Mouse (Mus musculus): ENCODE data around the gene Spaca3.

Gene Spaca3

GRCm38 (mm10) chr11:80858065-80858464, at the start of gene Spaca3:
Gene Spaca3 (plus strand): TSS chr11:80858365.
- no peak for DNase-seq (ENCODE audit: low spot score)

DNA sequence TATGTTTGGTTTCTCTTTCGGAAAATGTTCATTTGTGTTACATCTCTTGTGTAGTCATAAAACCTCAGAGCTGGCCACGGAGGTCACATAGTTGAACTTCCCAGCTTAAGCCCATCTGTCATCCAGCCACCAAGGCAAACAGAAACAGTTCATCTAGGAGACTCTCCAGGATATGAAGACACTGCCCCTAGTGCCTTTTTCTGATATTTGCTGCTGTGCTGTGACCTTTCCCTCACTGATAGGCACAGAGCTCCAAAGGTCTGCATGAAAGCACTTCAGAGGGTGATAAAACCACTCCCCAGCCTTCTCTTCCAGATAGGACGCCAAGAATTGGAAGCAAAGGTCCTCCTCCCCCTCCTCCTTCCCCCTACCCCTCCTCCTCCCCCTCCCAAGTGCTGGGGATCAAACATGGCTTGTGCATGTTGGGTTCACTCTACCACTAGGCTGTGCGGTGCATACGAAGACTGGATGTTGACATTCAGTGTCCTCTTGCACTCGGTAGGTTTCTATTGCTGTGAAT, 49.6 kb upstream of the Spaca3 start:
- peak; percentile 35 for DNase-seq (ENCODE audit: low spot score)

DNA sequence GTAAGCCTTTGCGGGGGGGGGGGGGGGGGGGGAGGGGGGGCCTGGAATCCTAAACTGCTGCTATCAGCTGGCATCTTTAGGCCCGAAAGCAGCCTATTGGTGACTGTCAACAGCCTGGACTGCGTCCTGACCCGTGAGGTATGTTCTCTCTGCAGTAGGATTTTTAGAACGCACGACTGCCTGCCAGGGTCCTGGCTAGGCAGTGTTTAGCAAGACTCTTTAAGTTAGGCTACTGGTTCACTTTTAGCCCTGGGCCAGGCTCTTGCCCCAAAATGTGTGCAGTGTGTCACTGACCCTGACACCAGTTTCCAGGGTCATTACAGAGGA, 48.5 kb upstream of the Spaca3 start:
- DNase-seq (ENCODE audit: low spot score): peak; percentile 65

DNA sequence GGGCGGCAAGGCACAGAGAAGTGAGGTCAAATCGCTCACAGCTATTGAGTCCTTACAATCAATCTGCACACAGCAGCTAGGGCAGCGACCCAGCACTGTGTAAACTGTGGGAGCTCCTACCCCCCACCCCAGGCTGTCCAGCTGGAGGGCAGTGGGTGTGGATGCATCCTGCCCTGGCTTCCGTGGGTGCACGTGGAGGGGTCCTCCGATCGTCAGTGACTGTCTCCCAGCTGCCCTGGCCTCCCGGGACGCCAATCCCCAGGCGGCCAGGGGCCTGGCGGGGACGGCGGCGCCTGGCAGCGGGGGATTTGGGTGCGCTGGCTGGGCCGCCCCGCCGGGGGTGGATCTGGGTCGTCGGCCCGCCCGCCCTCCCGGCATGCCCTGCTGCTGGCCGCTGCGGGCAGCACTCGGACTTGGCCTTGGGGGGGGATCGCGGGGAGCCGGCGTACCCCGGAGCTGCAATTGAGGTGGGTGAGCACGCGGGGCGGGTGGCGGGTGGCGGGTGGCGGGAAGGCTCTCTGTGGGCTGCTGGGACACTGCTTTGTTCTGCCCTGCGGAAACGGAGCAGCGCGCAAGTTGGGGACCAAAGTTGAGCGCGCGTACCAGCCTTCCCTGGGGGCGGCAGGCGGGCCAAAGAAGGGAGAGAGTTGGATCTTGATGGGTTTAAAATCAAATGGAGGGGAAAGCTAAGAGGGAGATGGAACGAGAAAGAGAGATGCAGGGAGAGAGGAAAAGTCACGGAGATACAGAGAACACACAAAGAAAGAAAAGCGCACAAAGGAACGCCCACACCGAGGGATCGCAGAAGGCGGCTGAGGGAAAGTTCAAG, 48.0 kb upstream of the Spaca3 start, which contains the start of gene Tmem98:
Tmem98 (plus strand) TSS at position 183 of the 829 bp plus-strand sequence.
- DNase-seq (ENCODE audit: low spot score): peak; percentile 51

DNA sequence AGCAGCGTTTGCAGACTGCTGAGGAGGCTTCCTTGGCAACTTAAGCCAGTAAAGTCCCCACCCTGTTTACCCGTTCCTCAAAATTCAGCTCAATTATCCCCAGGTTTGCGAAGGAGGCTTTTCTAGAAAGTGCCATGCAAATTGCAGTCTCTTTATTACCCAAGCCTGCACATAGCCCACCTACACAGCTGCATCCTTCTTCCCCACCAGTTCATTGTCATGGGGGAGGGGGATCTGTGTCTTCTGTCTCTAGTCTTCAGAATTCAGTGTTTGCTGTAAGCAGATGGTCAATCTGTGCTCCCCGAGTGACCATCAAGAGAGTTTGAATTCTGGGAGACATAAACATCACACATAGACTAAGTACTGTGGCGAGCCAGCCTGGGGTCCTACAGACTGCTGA, 47.0 kb upstream of the Spaca3 start:
- peak; percentile 19 for DNase-seq (ENCODE audit: low spot score)

DNA sequence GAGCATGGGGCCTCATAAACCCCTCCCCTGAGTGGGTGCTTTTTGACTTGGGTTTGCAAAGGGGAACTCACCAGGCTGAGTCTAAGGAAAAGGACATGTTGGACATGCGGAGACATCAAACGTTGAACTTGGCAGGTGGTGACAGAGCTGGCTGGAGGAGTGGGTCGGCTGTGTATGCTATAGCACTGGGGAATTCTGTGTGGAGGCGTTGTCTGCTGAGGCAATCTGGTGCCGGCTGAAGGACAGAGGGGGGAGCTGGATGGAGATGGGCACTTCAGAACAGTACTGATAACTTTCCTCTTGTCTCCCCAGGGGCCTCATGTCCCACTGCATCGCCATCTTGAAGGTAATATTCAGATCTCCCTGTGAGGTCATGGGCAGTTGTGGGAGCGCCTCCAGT, 42.8 kb upstream of the Spaca3 start:
- no peak for DNase-seq (ENCODE audit: low spot score)

DNA sequence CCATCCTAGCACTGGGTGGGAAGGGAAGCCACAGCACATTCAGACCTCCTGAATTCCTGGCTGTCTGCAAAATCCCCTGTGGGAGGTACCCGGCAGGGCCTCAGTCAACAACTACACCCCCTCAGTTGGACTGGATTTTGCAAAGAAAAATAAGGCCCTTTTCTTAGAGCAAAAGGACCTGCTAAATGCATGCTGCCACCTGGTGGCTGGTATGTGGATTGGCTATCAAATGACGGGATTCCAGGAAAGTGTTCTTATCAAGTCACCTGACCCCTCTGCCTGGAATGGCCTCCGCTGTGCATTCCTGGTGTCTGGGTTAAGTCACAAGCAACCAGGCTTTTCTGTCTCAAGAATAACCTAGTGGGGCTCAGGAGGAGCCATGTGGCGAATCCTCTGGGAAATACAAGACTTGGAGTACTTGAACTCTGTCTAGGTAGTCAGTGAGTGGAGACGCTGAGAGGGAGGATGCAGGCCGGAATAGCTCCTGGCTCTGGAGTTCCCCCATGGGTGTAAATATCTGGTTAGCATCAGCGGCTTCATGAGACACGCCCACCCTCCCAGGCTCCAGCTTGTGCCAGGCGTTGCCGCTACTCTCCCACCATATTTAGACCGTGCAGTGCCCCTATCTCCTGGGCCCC, 40.0 kb upstream of the Spaca3 start:
- peak; percentile 93 for DNase-seq (ENCODE audit: low spot score)

GRCm38 (mm10) chr11:80820085-80820484, 38.1 kb upstream of the Spaca3 start:
- DNase-seq (ENCODE audit: low spot score): no peak

GRCm38 (mm10) chr11:80821296-80821695, 36.9 kb upstream of the Spaca3 start:
- DNase-seq (ENCODE audit: low spot score): peak; percentile 43

- no peak for DNase-seq (ENCODE audit: low spot score)
Measured at GRCm38 (mm10) chr11:80821794-80822193, 36.4 kb upstream of the Spaca3 start.

DNA sequence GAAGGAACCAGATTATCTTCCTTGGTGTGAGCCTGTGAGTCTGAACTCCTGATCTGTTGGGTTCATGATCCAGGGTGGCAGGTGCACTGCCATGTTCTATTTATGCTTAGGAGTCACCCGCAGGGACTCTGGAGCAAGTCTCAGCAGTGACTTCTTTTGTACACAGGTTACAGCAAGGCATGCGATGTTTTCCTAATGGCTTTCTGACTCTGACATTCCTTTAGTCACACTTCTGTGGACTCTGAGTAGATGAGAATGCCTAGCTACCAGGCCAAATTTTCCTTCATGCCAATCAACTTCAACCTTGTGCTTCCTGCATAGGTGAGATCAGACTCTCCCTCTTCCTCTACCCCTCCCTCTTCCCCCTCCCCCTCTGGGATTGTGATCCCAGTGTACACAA, 22.8 kb upstream of the Spaca3 start:
- no peak for DNase-seq (ENCODE audit: low spot score)

GRCm38 (mm10) chr11:80835841-80836240, 22.3 kb upstream of the Spaca3 start:
- no peak for DNase-seq (ENCODE audit: low spot score)

DNA sequence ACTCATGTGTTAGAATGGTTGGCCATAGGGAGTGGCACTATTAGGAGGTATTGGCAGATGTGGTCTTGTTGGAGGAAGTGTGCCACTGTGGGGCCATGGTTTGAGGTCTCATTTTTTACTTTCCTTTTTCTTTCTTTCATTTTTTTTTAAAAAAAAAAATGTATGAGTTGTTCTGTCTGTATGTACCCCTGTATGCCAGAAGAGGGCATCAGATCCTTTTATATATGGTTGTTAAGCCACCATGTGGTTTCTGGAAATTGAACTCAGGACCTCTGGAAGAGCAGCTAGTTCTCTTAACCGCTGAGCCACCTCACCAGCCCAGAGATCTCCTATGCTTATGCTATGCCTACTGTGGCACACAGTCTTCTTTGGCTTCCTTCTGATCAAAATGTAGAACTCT, 19.4 kb upstream of the Spaca3 start:
- DNase-seq (ENCODE audit: low spot score): no peak

DNA sequence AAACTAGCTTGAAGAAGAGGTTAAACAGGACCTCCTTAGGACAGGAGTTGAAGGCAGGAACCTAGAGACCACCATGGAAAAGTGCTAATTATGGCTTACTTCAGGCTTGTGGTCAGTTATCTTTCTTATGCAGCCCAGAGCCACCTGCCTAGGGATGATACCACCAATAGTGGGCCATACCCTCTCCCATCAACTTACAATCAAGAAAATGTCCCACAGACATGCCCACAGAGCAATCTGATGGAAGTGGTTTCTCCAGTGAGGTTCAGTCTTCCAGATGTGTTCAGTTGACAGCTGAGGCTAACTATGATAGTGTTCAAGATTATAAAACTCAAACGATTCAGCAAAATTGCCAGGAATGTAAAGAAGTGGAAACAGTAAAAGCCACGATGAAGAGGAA, 14.7 kb upstream of the Spaca3 start:
- no peak for DNase-seq (ENCODE audit: low spot score)

- no peak for DNase-seq (ENCODE audit: low spot score)
Measured at GRCm38 (mm10) chr11:80845486-80845885, 12.7 kb upstream of the Spaca3 start.

- no peak for DNase-seq (ENCODE audit: low spot score)
Measured at GRCm38 (mm10) chr11:80846115-80846514, 12.1 kb upstream of the Spaca3 start.

GRCm38 (mm10) chr11:80848131-80848530, 10.0 kb upstream of the Spaca3 start:
- peak; percentile 54 for DNase-seq (ENCODE audit: low spot score)

DNA sequence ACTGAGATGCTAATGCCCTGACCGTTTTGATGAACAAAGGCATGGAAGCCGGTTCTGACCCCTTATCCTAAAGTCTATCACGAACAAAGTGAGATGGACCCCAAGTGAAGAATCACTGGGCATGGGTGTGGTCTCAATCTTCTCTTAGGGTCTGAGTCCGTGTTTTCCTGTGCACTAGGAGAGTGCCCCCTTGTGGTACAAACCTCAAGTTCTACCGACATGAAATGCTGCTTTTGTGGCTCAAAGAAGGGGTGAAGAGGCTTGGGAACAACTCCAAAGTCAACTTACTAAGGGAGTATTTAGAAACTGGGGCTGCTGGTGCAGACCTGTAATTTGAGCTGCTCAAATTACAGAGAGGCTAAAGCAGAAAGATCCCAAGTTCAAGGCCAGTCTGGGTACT, 6.3 kb upstream of the Spaca3 start:
- peak; percentile 75 for DNase-seq (ENCODE audit: low spot score)

DNA sequence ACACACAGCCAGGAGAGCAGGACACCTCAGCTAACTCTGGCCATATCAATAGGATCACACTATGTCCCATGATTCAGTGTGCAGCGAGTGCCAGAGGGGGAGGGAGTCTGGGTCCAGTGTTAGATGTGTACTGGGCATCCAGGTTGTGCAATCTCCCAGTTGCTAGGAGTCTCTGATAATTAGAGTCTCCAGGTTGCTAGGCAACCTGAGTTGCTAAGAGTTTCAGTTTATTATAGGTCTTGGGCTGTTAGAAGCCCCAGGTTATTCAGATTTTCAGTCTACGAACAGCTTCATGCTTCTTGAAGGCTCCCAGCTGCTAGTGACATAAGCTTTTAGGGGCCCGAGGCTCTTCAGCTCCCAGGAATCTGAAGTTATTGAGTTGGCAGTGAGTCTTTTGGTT, 5.2 kb upstream of the Spaca3 start:
- no peak for DNase-seq (ENCODE audit: low spot score)

GRCm38 (mm10) chr11:80854430-80854829, 3.7 kb upstream of the Spaca3 start:
- DNase-seq (ENCODE audit: low spot score): no peak

DNA sequence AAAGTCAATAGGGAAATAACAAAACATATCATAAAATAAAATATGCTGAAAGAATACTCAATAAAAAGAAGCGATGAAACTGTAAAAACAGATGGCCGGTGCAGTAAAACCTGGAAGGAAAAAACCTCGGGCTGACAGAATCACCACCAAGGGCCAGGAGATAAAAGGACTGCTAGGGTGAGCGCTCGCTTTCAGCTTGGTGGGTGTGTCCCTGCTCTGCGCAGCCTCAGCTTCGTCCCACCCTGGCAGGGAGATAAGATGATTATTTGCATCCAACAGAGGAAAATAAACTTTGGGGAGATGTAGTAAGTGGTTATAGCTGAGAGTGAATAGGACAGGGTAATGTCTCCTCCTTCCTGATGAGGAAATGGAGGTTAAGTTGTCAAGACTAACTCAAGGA, 3.3 kb upstream of the Spaca3 start:
- DNase-seq (ENCODE audit: low spot score): no peak

- no peak for DNase-seq (ENCODE audit: low spot score)
Measured at GRCm38 (mm10) chr11:80856827-80857226, 1.3 kb upstream of the Spaca3 start.

DNA sequence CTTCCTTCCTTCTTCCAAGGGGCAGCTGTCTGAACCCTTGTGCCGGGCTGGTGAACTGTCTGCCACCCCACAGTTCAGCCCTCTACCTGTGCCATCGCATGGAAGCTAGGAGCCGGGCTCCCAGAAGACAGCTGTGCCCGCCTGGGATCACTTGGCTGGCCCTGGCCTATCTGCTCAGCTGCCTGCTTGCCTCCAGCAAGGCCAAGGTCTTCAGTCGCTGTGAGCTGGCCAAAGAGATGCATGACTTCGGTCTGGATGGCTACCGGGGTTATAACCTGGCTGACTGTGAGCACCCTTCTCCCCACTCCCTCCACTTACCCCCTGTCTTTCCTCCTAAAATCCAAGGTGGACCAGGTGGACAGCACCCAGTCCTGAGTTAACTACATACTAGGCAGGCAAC, 4.8 kb downstream of the Spaca3 start:
- DNase-seq (ENCODE audit: low spot score): no peak
